Mouse (Mus musculus): ENCODE measurements at regions not wholly inside any gene's neighbourhood (a gene's known extent, or its start where the extent isn't known, plus 50 kb on each side); places are given as distances from the start of the nearest gene placed in this dataset.
"Not testable (repeated sequence)": the region's sequence is repeated elsewhere in the genome, so short reads cannot be mapped to it uniquely, and the experiment has no call there.

DNA sequence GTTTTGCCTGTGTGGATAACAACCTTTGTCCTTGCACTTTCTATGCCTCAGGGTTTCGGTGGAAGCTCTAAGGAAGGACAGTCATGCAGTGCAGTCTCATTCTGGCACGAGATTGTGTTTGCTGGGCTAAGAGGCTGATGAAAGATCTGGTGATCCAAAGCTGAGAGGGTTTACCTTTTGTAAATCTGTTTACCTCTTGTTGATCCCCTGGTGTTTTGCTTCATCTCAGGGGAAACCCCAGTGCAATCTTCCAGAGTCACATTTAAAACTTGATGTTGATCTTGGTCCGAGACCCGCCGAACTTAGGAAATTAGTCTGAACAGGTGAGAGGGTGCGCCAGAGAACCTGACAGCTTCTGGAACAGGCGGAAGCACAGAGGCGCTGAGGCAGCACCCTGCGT, 54.6 kb upstream of the Gm12728 start:
- H3K9ac ChIP-seq (replicated peaks; ENCODE audit: low read length); H3K4me2 ChIP-seq (ENCODE audit: low read depth, low read length); H3K27ac ChIP-seq (replicated peaks; ENCODE audit: low read depth, low read length); DNase-seq (ENCODE audit: low spot score); H3K9me3 ChIP-seq (replicated peaks; ENCODE audit: control insufficient read depth, low read length); H3K27me3 ChIP-seq (ENCODE audit: control insufficient read depth, insufficient read depth, low read length); H3K4me3 ChIP-seq (ENCODE audit: low read depth, low read length); H3K4me1 ChIP-seq (ENCODE audit: control insufficient read depth, insufficient read depth, low read length); ATAC-seq (replicated peaks; ENCODE audit: insufficient number of reproducible peaks, low FRiP score, low TSS enrichment, low read depth); H3K36me3 ChIP-seq (replicated peaks; ENCODE audit: control insufficient read depth, insufficient read depth, low read depth, low read length): not testable (repeated sequence)
- 80% methylated on average over 5 of the region's 9 CpGs for WGBS

All from embryonic facial prominence, embryonic 11.5 days (tissue).